Mouse (Mus musculus): ENCODE measurements around the gene Otos.

Gene Otos

GRCm38 (mm10) chr1:92632196-92632595 is 16.4 kb downstream of the Otos start:
- in situ Hi-C loops (cut with MboI; ENCODE audit: low pct_unique_long_range_greater_than_20kb in 1 of 2, low sequenced_read_pairs in 2 of 2, unreplicated experiment in 1 of 2) = no loop called here

GRCm38 (mm10) chr1:92628227-92628626 is 20.4 kb downstream of the Otos start:
- in situ Hi-C loops (cut with MboI; ENCODE audit: low pct_unique_long_range_greater_than_20kb in 1 of 2, low sequenced_read_pairs in 2 of 2, unreplicated experiment in 1 of 2) = no loop called here

GRCm38 (mm10) chr1:92618360-92618759 is 30.3 kb downstream of the Otos start:
- in situ Hi-C loops (cut with MboI; ENCODE audit: low pct_unique_long_range_greater_than_20kb in 1 of 2, low sequenced_read_pairs in 2 of 2, unreplicated experiment in 1 of 2) = loop anchor here in 1 of 2 experiments (25.0 kb wide), 1 partner anchor 706 kb away; no protein-coding TSS in a partner anchor

DNA sequence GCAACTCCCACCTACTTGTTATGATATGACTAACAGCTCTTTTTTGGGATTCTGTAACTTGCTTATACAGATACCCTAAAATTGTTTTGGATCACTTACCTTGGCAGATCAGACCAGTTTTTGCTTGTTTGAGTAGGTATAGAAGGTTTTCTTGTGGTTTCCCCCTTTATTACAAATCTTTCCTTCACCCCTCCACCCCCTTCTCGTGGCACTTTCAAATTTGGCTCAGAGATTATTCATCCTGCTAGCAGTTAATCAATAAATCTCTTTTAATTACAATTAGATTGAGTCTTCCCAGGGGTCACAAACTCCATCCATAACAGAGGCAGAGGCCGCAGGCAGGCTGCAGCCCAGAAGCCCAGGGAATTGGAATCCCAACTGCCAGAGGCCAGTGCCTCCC is 31.2 kb downstream of the Otos start, which contains the start of gene Olfr12:
Gene Olfr12 (plus strand): TSS at position 301 of the 400 bp plus-strand sequence.
- in situ Hi-C loops (cut with MboI; ENCODE audit: low pct_unique_long_range_greater_than_20kb in 1 of 2, low sequenced_read_pairs in 2 of 2, unreplicated experiment in 1 of 2) = loop anchor here in 1 of 2 experiments (25.0 kb wide), 1 partner anchor 705 kb away; no protein-coding TSS in a partner anchor

- in situ Hi-C loops (cut with MboI; ENCODE audit: low pct_unique_long_range_greater_than_20kb in 1 of 2, low sequenced_read_pairs in 2 of 2, unreplicated experiment in 1 of 2) = loop anchor here in 1 of 2 experiments (25.0 kb wide), 1 partner anchor 704 kb away; no protein-coding TSS in a partner anchor
These were observed 32.6 kb downstream of the Otos start for GRCm38 (mm10) chr1:92616046-92616445.

DNA sequence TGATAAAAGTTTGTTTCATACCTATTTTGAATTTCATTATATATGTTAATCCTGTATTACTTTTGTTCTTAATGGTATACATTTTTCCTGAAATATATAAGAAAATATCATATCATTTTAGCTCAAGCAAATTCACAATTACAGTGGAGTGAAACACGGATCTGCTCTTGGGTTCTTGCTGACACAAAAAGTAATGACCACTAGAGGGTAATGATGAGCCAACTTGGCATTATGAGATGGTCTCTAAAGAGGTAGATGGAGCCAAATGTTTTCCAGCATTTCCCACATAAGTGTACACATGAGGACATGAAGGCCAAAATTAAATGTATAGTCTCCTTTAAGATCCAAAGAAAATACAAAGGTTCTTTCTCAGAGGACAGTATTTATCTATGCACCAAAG is 34.1 kb downstream of the Otos start:
- in situ Hi-C loops (cut with MboI; ENCODE audit: low pct_unique_long_range_greater_than_20kb in 1 of 2, low sequenced_read_pairs in 2 of 2, unreplicated experiment in 1 of 2) = loop anchor here in 1 of 2 experiments (25.0 kb wide), 1 partner anchor 702 kb away; no protein-coding TSS in a partner anchor

- in situ Hi-C loops (cut with MboI; ENCODE audit: low pct_unique_long_range_greater_than_20kb in 1 of 2, low sequenced_read_pairs in 2 of 2, unreplicated experiment in 1 of 2) = loop anchor here in 1 of 2 experiments (25.0 kb wide), 1 partner anchor 701 kb away; no protein-coding TSS in a partner anchor
These were observed 35.5 kb downstream of the Otos start for GRCm38 (mm10) chr1:92613175-92613574.

- in situ Hi-C loops (cut with MboI; ENCODE audit: low pct_unique_long_range_greater_than_20kb in 1 of 2, low sequenced_read_pairs in 2 of 2, unreplicated experiment in 1 of 2) = loop anchor here in 1 of 2 experiments (25.0 kb wide), 1 partner anchor 699 kb away; no protein-coding TSS in a partner anchor
These were observed 37.6 kb downstream of the Otos start for GRCm38 (mm10) chr1:92611008-92611407.

DNA sequence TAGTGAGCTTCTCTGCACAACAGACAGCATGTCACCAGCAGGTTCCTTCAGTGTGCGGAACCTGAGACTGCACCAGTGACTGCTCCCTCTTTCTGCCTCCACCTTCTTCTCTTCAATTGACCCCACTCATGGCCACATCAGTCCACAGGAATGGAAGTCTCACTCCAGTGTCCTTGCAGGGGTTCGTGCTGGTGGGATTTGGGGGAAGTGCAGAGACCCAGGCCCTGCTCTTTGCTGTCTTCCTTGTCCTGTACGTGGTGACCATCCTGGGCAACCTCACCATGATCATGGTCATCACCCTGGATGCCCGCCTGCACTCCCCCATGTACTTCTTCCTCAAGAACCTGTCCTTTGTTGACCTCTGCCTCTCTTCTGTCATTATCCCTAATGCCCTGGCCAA is 40.9 kb downstream of the Otos start:
- in situ Hi-C loops (cut with MboI; ENCODE audit: low pct_unique_long_range_greater_than_20kb in 1 of 2, low sequenced_read_pairs in 2 of 2, unreplicated experiment in 1 of 2) = loop anchor here in 1 of 2 experiments (5.0 to 25.0 kb wide), 2 partner anchors 85 to 695 kb away; no protein-coding TSS in a partner anchor

GRCm38 (mm10) chr1:92605482-92605881 is 43.2 kb downstream of the Otos start, which contains the start of gene Olfr1410:
Gene Olfr1410 (plus strand): TSS chr1:92605782.
- in situ Hi-C loops (cut with MboI; ENCODE audit: low pct_unique_long_range_greater_than_20kb in 1 of 2, low sequenced_read_pairs in 2 of 2, unreplicated experiment in 1 of 2) = loop anchor here in 1 of 2 experiments (5.0 to 25.0 kb wide), 2 partner anchors 83 to 693 kb away; no protein-coding TSS in a partner anchor

DNA sequence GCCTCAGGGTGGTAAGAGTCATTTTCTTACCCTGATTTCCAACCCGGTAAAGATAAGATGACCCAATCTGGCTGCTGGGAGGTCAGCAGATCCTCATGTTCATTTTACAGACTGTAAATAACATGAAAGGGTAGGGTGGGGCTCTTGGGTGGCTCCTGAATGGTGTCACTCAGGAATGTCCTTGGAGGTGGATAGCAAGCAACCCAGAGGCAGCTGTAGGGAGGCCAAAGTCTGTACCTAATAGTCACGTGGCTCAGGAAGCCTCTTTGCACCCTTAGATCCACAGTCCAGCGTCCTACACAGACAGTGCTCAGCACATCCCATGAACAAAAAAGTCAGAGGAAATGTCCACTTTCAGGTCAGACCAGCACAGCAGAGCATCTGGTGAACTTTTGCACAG is 52.6 kb downstream of the Otos start:
- in situ Hi-C loops (cut with MboI; ENCODE audit: low pct_unique_long_range_greater_than_20kb in 1 of 2, low sequenced_read_pairs in 2 of 2, unreplicated experiment in 1 of 2) = no loop called here
